Mouse (Mus musculus) E14TG2a.4 (cell line): ENCODE data around the gene Zfp697.
"Not testable (repeated sequence)": the region's sequence is repeated elsewhere in the genome, so short reads cannot be mapped to it uniquely, and the experiment has no call there.

Source experiments
- CTCF ChIP-seq: conservative IDR thresholded peaks from 2 replicates; pipeline ENCODE4 v1.5.1; 2014; ENCODE audit warnings: low read length
- NANOG ChIP-seq: IDR thresholded peaks from 2 replicates; pipeline ENCODE4 v1.6.1; 2014; ENCODE audit warnings: borderline replicate concordance, low read length, mixed read lengths
- POU5F1 ChIP-seq: IDR thresholded peaks from 2 replicates; pipeline ENCODE4 v1.6.1; 2014; ENCODE audit warnings: low read length, borderline replicate concordance

DNA sequence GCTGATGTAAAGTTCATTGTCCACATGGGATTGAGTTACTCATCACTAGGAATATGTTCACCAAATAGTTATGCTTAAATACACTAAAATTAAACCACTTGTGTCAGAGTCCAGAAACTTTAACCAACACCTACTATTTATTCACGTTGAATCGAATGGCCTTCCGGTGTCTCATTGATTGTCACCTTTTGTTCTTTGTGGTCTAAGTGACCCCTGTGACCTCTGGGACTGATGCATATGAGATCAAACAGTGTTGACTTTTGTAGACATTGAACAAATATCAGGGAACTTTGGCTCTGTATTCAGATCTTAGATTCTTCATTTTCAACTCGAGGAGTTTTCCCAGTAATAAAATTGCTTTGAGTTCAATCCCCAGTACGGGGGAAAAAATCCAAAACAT, 125.0 kb downstream of the Zfp697 start:
- TF ChIP-seq CTCF, NANOG, POU5F1: not testable (repeated sequence)
